Mouse (Mus musculus): ENCODE measurements at regions not wholly inside any gene's neighbourhood (a gene's known extent, or its start where the extent isn't known, plus 50 kb on each side); places are given as distances from the start of the nearest gene placed in this dataset.

GRCm38 (mm10) chr1:82042051-82042432 lies 190.9 kb upstream of the Gm9747 start:
- Histone ChIP-seq H3K9ac (ENCODE audit: low read length) (no peak overlapping the region), H3K4me1 (ENCODE audit: control insufficient read depth in 2 of 2, insufficient read depth in 2 of 2, low read length in 2 of 2) (no peaks in the 10 kb centered on the region), H3K36me3 (ENCODE audit: control insufficient read depth, insufficient read depth, low read length) (no peaks in the 10 kb centered on the region), H3K27me3 (ENCODE audit: control insufficient read depth, insufficient read depth, low read length) (no peaks in the 10 kb centered on the region), H3K27ac (replicated peaks in 1 of 2; ENCODE audit: control insufficient read depth in 1 of 2, insufficient read depth in 1 of 2, low read depth in 2 of 2, low read length in 2 of 2) (no peak overlapping the region), H3K4me3 (ENCODE audit: control insufficient read depth in 1 of 2, insufficient read depth in 1 of 2, low read depth in 1 of 2, low read length in 2 of 2) (no peak overlapping the region), H3K4me2 (ENCODE audit: low read length) (no peak overlapping the region), H3K9me3 (ENCODE audit: control insufficient read depth, low read length) (no peaks in the 10 kb centered on the region)
- no peak for ATAC-seq (ENCODE audit: insufficient number of reproducible peaks, insufficient read depth, low FRiP score, low read depth)
- WGBS, result 40% methylated on average over 2 of the region's 2 CpGs

GRCm38 (mm10) chr1:82042527-82042926 lies 190.4 kb upstream of the Gm9747 start:
- Histone ChIP-seq H3K27ac (replicated peaks in 1 of 2; ENCODE audit: control insufficient read depth in 1 of 2, insufficient read depth in 1 of 2, low read depth in 2 of 2, low read length in 2 of 2) (no peak overlapping the region), H3K4me1 (ENCODE audit: control insufficient read depth in 2 of 2, insufficient read depth in 2 of 2, low read length in 2 of 2) (no peaks in the 10 kb centered on the region), H3K9ac (ENCODE audit: low read length) (no peak overlapping the region), H3K36me3 (ENCODE audit: control insufficient read depth, insufficient read depth, low read length) (no peaks in the 10 kb centered on the region), H3K9me3 (ENCODE audit: control insufficient read depth, low read length) (no peaks in the 10 kb centered on the region), H3K4me3 (ENCODE audit: control insufficient read depth in 1 of 2, insufficient read depth in 1 of 2, low read depth in 1 of 2, low read length in 2 of 2) (no peak overlapping the region), H3K27me3 (ENCODE audit: control insufficient read depth, insufficient read depth, low read length) (no peaks in the 10 kb centered on the region), H3K4me2 (ENCODE audit: low read length) (no peak overlapping the region)
- ATAC-seq (ENCODE audit: insufficient number of reproducible peaks, insufficient read depth, low FRiP score, low read depth), result no peak
- 40% methylated on average over 3 of the region's 3 CpGs for WGBS

- ATAC-seq (ENCODE audit: insufficient number of reproducible peaks, insufficient read depth, low FRiP score, low read depth), result no peak
- Histone ChIP-seq H3K4me3 (ENCODE audit: control insufficient read depth in 1 of 2, insufficient read depth in 1 of 2, low read depth in 1 of 2, low read length in 2 of 2) (no peak overlapping the region), H3K4me2 (ENCODE audit: low read length) (no peak overlapping the region), H3K9ac (ENCODE audit: low read length) (no peak overlapping the region), H3K4me1 (ENCODE audit: control insufficient read depth in 2 of 2, insufficient read depth in 2 of 2, low read length in 2 of 2) (no peaks in the 10 kb centered on the region), H3K27ac (replicated peaks in 1 of 2; ENCODE audit: control insufficient read depth in 1 of 2, insufficient read depth in 1 of 2, low read depth in 2 of 2, low read length in 2 of 2) (no peak overlapping the region), H3K36me3 (ENCODE audit: control insufficient read depth, insufficient read depth, low read length) (no peaks in the 10 kb centered on the region), H3K27me3 (ENCODE audit: control insufficient read depth, insufficient read depth, low read length) (no peaks in the 10 kb centered on the region), H3K9me3 (ENCODE audit: control insufficient read depth, low read length) (no peaks in the 10 kb centered on the region)
- WGBS, result 87% methylated on average over 6 of the region's 6 CpGs
These were observed 166.6 kb upstream of the Gm9747 start for GRCm38 (mm10) chr1:82066291-82066690.

GRCm38 (mm10) chr1:82068571-82068970 lies 164.3 kb upstream of the Gm9747 start:
- Histone ChIP-seq H3K27me3 (ENCODE audit: control insufficient read depth, insufficient read depth, low read length) (no peaks in the 10 kb centered on the region), H3K9me3 (ENCODE audit: control insufficient read depth, low read length) (no peaks in the 10 kb centered on the region), H3K36me3 (ENCODE audit: control insufficient read depth, insufficient read depth, low read length) (no peaks in the 10 kb centered on the region), H3K4me3 (ENCODE audit: control insufficient read depth in 1 of 2, insufficient read depth in 1 of 2, low read depth in 1 of 2, low read length in 2 of 2) (no peak overlapping the region), H3K9ac (ENCODE audit: low read length) (no peak overlapping the region), H3K4me1 (ENCODE audit: control insufficient read depth in 2 of 2, insufficient read depth in 2 of 2, low read length in 2 of 2) (no peaks in the 10 kb centered on the region), H3K4me2 (ENCODE audit: low read length) (no peak overlapping the region), H3K27ac (replicated peaks in 1 of 2; ENCODE audit: control insufficient read depth in 1 of 2, insufficient read depth in 1 of 2, low read depth in 2 of 2, low read length in 2 of 2) (no peak overlapping the region)
- WGBS, result 94% methylated on average over 4 of the region's 4 CpGs
- ATAC-seq (ENCODE audit: insufficient number of reproducible peaks, insufficient read depth, low FRiP score, low read depth), result no peak

GRCm38 (mm10) chr1:82070181-82071109 lies 162.5 kb upstream of the Gm9747 start:
- no peak for ATAC-seq (ENCODE audit: insufficient number of reproducible peaks, insufficient read depth, low FRiP score, low read depth)
- H3K36me3 ChIP-seq (ENCODE audit: control insufficient read depth, insufficient read depth, low read length), result no peaks in the 10 kb centered on the region
- H3K4me3 ChIP-seq (ENCODE audit: control insufficient read depth in 1 of 2, insufficient read depth in 1 of 2, low read depth in 1 of 2, low read length in 2 of 2), result no peak overlapping the region
- H3K27ac ChIP-seq (replicated peaks in 1 of 2; ENCODE audit: control insufficient read depth in 1 of 2, insufficient read depth in 1 of 2, low read depth in 2 of 2, low read length in 2 of 2), result no peak overlapping the region
- WGBS, result 80% methylated on average over 9 of the region's 9 CpGs
- no peak overlapping the region for H3K4me2 ChIP-seq (ENCODE audit: low read length)
- H3K9ac ChIP-seq (ENCODE audit: low read length), result no peak overlapping the region
- H3K9me3 ChIP-seq (ENCODE audit: control insufficient read depth, low read length), result no peaks in the 10 kb centered on the region
- H3K27me3 ChIP-seq (ENCODE audit: control insufficient read depth, insufficient read depth, low read length), result no peaks in the 10 kb centered on the region
- no peaks in the 10 kb centered on the region for H3K4me1 ChIP-seq (ENCODE audit: control insufficient read depth in 2 of 2, insufficient read depth in 2 of 2, low read length in 2 of 2)

- Histone ChIP-seq H3K9me3 (ENCODE audit: control insufficient read depth, low read length) (no peaks in the 10 kb centered on the region), H3K27me3 (ENCODE audit: control insufficient read depth, insufficient read depth, low read length) (no peaks in the 10 kb centered on the region), H3K27ac (replicated peaks in 1 of 2; ENCODE audit: control insufficient read depth in 1 of 2, insufficient read depth in 1 of 2, low read depth in 2 of 2, low read length in 2 of 2) (no peak overlapping the region), H3K9ac (ENCODE audit: low read length) (no peak overlapping the region), H3K4me2 (ENCODE audit: low read length) (no peak overlapping the region), H3K4me1 (ENCODE audit: control insufficient read depth in 2 of 2, insufficient read depth in 2 of 2, low read length in 2 of 2) (peaks cover 2 to 9% of the 10 kb centered on the region in 2 experiments; a peak in 3 of 4 replicates), H3K36me3 (ENCODE audit: control insufficient read depth, insufficient read depth, low read length) (no peaks in the 10 kb centered on the region), H3K4me3 (ENCODE audit: control insufficient read depth in 1 of 2, insufficient read depth in 1 of 2, low read depth in 1 of 2, low read length in 2 of 2) (no peak overlapping the region)
- 82% methylated on average over 6 of the region's 6 CpGs for WGBS
- ATAC-seq (ENCODE audit: insufficient number of reproducible peaks, insufficient read depth, low FRiP score, low read depth), result no peak
These were observed 143.6 kb upstream of the Gm9747 start for GRCm38 (mm10) chr1:82089136-82089839.

GRCm38 (mm10) chr1:82095101-82095500 lies 137.8 kb upstream of the Gm9747 start:
- Histone ChIP-seq H3K27me3 (ENCODE audit: control insufficient read depth, insufficient read depth, low read length) (no peaks in the 10 kb centered on the region), H3K27ac (replicated peaks in 1 of 2; ENCODE audit: control insufficient read depth in 1 of 2, insufficient read depth in 1 of 2, low read depth in 2 of 2, low read length in 2 of 2) (no peak overlapping the region), H3K36me3 (ENCODE audit: control insufficient read depth, insufficient read depth, low read length) (no peaks in the 10 kb centered on the region), H3K9me3 (ENCODE audit: control insufficient read depth, low read length) (no peaks in the 10 kb centered on the region), H3K4me3 (ENCODE audit: control insufficient read depth in 1 of 2, insufficient read depth in 1 of 2, low read depth in 1 of 2, low read length in 2 of 2) (no peak overlapping the region), H3K9ac (ENCODE audit: low read length) (no peak overlapping the region), H3K4me1 (ENCODE audit: control insufficient read depth in 2 of 2, insufficient read depth in 2 of 2, low read length in 2 of 2) (peaks cover 2 to 14% of the 10 kb centered on the region in 2 experiments; a peak in 3 of 4 replicates), H3K4me2 (ENCODE audit: low read length) (no peak overlapping the region)
- no peak for ATAC-seq (ENCODE audit: insufficient number of reproducible peaks, insufficient read depth, low FRiP score, low read depth)
- WGBS, result 96% methylated on average over 2 of the region's 2 CpGs

Data from heart, embryonic 14.5 days (tissue).